Mouse (Mus musculus) brain, adult 2 months (tissue): ENCODE measurements around the gene Gcnt7.

Experiments used
- DNase-seq: peaks from one replicate; pipeline ENCODE4 v3.0.0; 2011; ENCODE audit warnings: low read depth, low spot score

The Gcnt7 gene

GRCm38 (mm10) chr2:172404239-172404638 is 54.2 kb downstream of the Gcnt7 start:
- no peak for DNase-seq

- peak; percentile 63 for DNase-seq
These were observed 57.1 kb downstream of the Gcnt7 start for GRCm38 (mm10) chr2:172401116-172401825.
